In the genomic region with DNA sequence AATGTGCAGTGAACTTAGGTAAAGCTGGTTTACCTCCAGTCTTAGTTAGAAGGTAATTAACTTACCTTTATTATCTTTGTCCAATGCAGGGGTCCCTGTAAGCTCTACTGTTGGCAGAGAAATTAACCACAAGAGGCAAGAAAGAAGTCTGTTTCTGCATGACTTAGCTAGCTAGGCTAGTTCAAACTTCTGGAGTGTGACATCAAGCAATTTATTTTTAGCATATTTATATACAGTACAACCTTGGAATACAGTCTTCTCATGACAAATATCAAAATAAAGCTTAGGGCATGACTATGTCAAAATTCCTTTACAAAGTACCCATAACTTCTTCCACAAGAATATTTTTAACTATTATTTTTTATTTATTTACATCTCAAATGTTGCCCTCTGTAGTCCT, we compare ENCODE assay signal across 25 mouse cellular contexts.
"Had no signal": no experiment of that assay in that cellular context is flagged by ENCODE, and none has a peak within 500 bp of the region (broad histone marks: within the 10 kb centered on the region; RNA-seq: fewer than 3 reads in every experiment).

No protein-coding gene starts in this region.

- ATAC-seq: liver, embryonic 12.5 days; liver, postnatal 0 days; lung, postnatal 0 days; midbrain, embryonic 13.5 days; midbrain, embryonic 15.5 days; midbrain, embryonic 16.5 days had no signal

- DNase-seq: left cerebral cortex, postnatal 4 days; liver; liver, embryonic 13.5 days; liver, postnatal 0 days; lung, adult 18-20 months; lung, adult 2 months; lung, embryonic 14.5 days; lung, postnatal 10 days; lung, postnatal 14 days; lung, postnatal 36 days; lung, postnatal 4 days; midbrain, embryonic 14.5 days had no signal

- H3K27me3 ChIP-seq: limb, embryonic 12.5 days; limb, embryonic 13.5 days; limb, embryonic 15.5 days; liver, embryonic 12.5 days; liver, embryonic 13.5 days; liver, embryonic 15.5 days; lung, embryonic 15.5 days; megakaryocyte, embryonic 14.5 days; midbrain, embryonic 12.5 days; midbrain, embryonic 13.5 days; midbrain, embryonic 15.5 days; neural tube, embryonic 12.5 days had no signal
